Mouse (Mus musculus) megakaryocyte, adult 5-6 weeks (primary cell): ENCODE data around the gene Dcaf1. TPM values are rescaled to one million over a fixed set of nuclear protein-coding genes. Genes with fewer than 3 reads are reported as not detected.

Experiments used
- ATAC-seq: 2 replicates; pipeline ENCODE4 v1.8.0; 2016; ENCODE audit warnings: mild to moderate bottlenecking, inconsistent platforms; ENCODE audit not compliant: poor library complexity, severe bottlenecking
- total RNA-seq, 2 experiments: library from RNA; stranded (forward) in 1 of 2; stranded (reverse) in 1 of 2; fragments of 153-499, 151-499 nt in 1 of 2; fragments of 221-1000, 200-1000 nt in 1 of 2; gene quantifications; 2 replicates each; pipeline versions ENCODE4 v1.2.3 to v1.2.4; 2015 to 2017

The Dcaf1 gene
- 15.3 and 15.5 TPM in 2 replicates for total RNA-seq (2015)
- total RNA-seq (2017): 11.8 and 31.3 TPM in 2 replicates

GRCm38 (mm10) chr9:106821618-106822380 is at the start of gene Dcaf1:
Dcaf1 (plus strand) TSS chr9:106821874.
- ATAC-seq: peak; percentile 89

- no peak for ATAC-seq
Measured at GRCm38 (mm10) chr9:106776116-106776515, 45.6 kb upstream of the Dcaf1 start.

- no peak for ATAC-seq
Measured at GRCm38 (mm10) chr9:106777423-106777822, 44.3 kb upstream of the Dcaf1 start.

- ATAC-seq: peak; percentile 63
Measured at GRCm38 (mm10) chr9:106778319-106778718, 43.4 kb upstream of the Dcaf1 start.

GRCm38 (mm10) chr9:106780086-106780485 is 41.6 kb upstream of the Dcaf1 start:
- ATAC-seq: no peak

- no peak for ATAC-seq
Measured at GRCm38 (mm10) chr9:106783554-106783953, 38.1 kb upstream of the Dcaf1 start.

- ATAC-seq: no peak
Measured at GRCm38 (mm10) chr9:106785206-106785605, 36.5 kb upstream of the Dcaf1 start.

- ATAC-seq: peak; percentile 33
Measured at GRCm38 (mm10) chr9:106787979-106788811, 33.5 kb upstream of the Dcaf1 start.

- ATAC-seq: peak; percentile 96
Measured at GRCm38 (mm10) chr9:106788812-106789321, 32.8 kb upstream of the Dcaf1 start, which contains the start of gene Rad54l2. Rad54l2 (minus strand) TSS chr9:106789194.

- 0 out of 2 replicates have a peak, but pooled peaks have one; percentile 1 for ATAC-seq
Measured at GRCm38 (mm10) chr9:106789363-106789762, 32.3 kb upstream of the Dcaf1 start.

GRCm38 (mm10) chr9:106790831-106791230 is 30.8 kb upstream of the Dcaf1 start:
- no peak for ATAC-seq

GRCm38 (mm10) chr9:106806503-106806902 is 15.2 kb upstream of the Dcaf1 start:
- ATAC-seq: no peak

- no peak for ATAC-seq
Measured at GRCm38 (mm10) chr9:106818191-106818590, 3.5 kb upstream of the Dcaf1 start.

- no peak for ATAC-seq
Measured at GRCm38 (mm10) chr9:106819201-106819600, 2.5 kb upstream of the Dcaf1 start.

- 0 out of 2 replicates have a peak, but pooled peaks have one; percentile 11 for ATAC-seq
Measured at GRCm38 (mm10) chr9:106821050-106821617, 540 bp upstream of the Dcaf1 start.

GRCm38 (mm10) chr9:106822381-106823104 is 869 bp downstream of the Dcaf1 start:
- ATAC-seq: peak; percentile 69

- no peak for ATAC-seq
Measured at GRCm38 (mm10) chr9:106840569-106840968, 18.9 kb downstream of the Dcaf1 start.

GRCm38 (mm10) chr9:106842800-106843199 is 21.1 kb downstream of the Dcaf1 start:
- ATAC-seq: no peak

GRCm38 (mm10) chr9:106856664-106857063 is 35.0 kb downstream of the Dcaf1 start:
- ATAC-seq: no peak

GRCm38 (mm10) chr9:106858036-106858435 is 36.4 kb downstream of the Dcaf1 start:
- peak; percentile 97 for ATAC-seq
